7 mouse cellular contexts compared by ENCODE assay signal in genomic region chr9:56997206-56997605, GRCm38 (mm10). TPM values are rescaled to one million over a fixed set of nuclear protein-coding genes. Genes with fewer than 3 reads are reported as not detected.
DNase-seq lines count a peak whose midpoint lies in the region; ATAC-seq and TF ChIP-seq lines count a peak whose summit lies in the region.
"Not testable (repeated sequence)": the region's sequence is repeated elsewhere in the genome, so short reads cannot be mapped to it uniquely, and the experiment has no call there.

No protein-coding gene starts in this region.

- H3K9ac ChIP-seq in forebrain, embryonic 14.5 days (ENCODE audit: low read length); hindbrain, embryonic 14.5 days; midbrain, embryonic 15.5 days: not testable (repeated sequence)

- not testable (repeated sequence) for H3K4me2 ChIP-seq in forebrain, embryonic 14.5 days (ENCODE audit: low read length)
- H3K4me2 ChIP-seq in hindbrain, embryonic 14.5 days (replicated peaks), result peak overlapping the region; percentile 88
- H3K4me2 ChIP-seq in midbrain, embryonic 15.5 days, result peak overlapping the region; percentile 73; the same call in 1 of the 2 replicates

- not testable (repeated sequence) for H3K36me3 ChIP-seq in forebrain, embryonic 14.5 days (ENCODE audit: control insufficient read depth, insufficient read depth, low read length); hindbrain, embryonic 14.5 days (replicated peaks; ENCODE audit: control insufficient read depth, insufficient read depth); midbrain, embryonic 15.5 days (replicated peaks)

- not testable (repeated sequence) for ATAC-seq in forebrain, embryonic 14.5 days; hindbrain, embryonic 14.5 days (ENCODE audit: low FRiP score); midbrain, embryonic 15.5 days (replicated peaks)

- H3K4me1 ChIP-seq in forebrain, embryonic 14.5 days (ENCODE audit: control insufficient read depth, insufficient read depth, low read length), result not testable (repeated sequence)
- H3K4me1 ChIP-seq in hindbrain, embryonic 14.5 days (replicated peaks; ENCODE audit: control insufficient read depth, insufficient read depth, low read length), result peaks cover 20% of the 10 kb centered on the region; the same call in 1 of the 2 replicates
- peaks cover 25% of the 10 kb centered on the region for H3K4me1 ChIP-seq in midbrain, embryonic 15.5 days

- not testable (repeated sequence) for TF ChIP-seq POLR2A in brain, embryonic 14.5 days (IDR thresholded peaks at IDR 0.05; ENCODE audit: borderline replicate concordance, extremely low read depth, insufficient read depth, insufficient read length, poor library complexity, severe bottlenecking)

- WGBS in forebrain, embryonic 14.5 days, result 79% methylated on average over 1 of the region's 1 CpGs
- 85% methylated on average over 1 of the region's 1 CpGs for WGBS in hindbrain, embryonic 14.5 days
- 91% methylated on average over 1 of the region's 1 CpGs for WGBS in midbrain, embryonic 15.5 days

- DNase-seq in adipocyte (ENCODE audit: low spot score), result peak; percentile 52
- DNase-seq in brain, embryonic 14.5 days (ENCODE audit: low read depth), result peak; percentile 16
- DNase-seq in forebrain, embryonic 14.5 days (ENCODE audit: low spot score), result peak; percentile 7
- not testable (repeated sequence) for DNase-seq in hindbrain, embryonic 14.5 days (ENCODE audit: low spot score)
- peak; percentile 12 for DNase-seq in kidney, postnatal 14 days
- DNase-seq in testis, postnatal 14 days (ENCODE audit: low spot score), result peak; percentile 75

- H3K4me3 ChIP-seq in forebrain, embryonic 14.5 days (ENCODE audit: low read depth, low read length); hindbrain, embryonic 14.5 days (replicated peaks; ENCODE audit: low read length): not testable (repeated sequence)
- H3K4me3 ChIP-seq in midbrain, embryonic 15.5 days, result 0 out of 2 replicates have a peak overlapping the region, but pooled peaks have one; percentile 91

- not testable (repeated sequence) for H3K27ac ChIP-seq in forebrain, embryonic 14.5 days (ENCODE audit: low read depth, low read length); hindbrain, embryonic 14.5 days; midbrain, embryonic 15.5 days

- H3K27me3 ChIP-seq in forebrain, embryonic 14.5 days (replicated peaks; ENCODE audit: control insufficient read depth, insufficient read depth, low read length); hindbrain, embryonic 14.5 days (ENCODE audit: control insufficient read depth, insufficient read depth, low read length); midbrain, embryonic 15.5 days (replicated peaks): not testable (repeated sequence)

- TF ChIP-seq CTCF in brain, embryonic 14.5 days (IDR thresholded peaks at IDR 0.05; ENCODE audit: borderline replicate concordance, extremely low read depth, insufficient read depth, insufficient read length), result not testable (repeated sequence)

- H3K9me3 ChIP-seq in forebrain, embryonic 14.5 days (replicated peaks; ENCODE audit: control insufficient read depth, low read length); hindbrain, embryonic 14.5 days (ENCODE audit: control insufficient read depth, low read length); midbrain, embryonic 15.5 days: not testable (repeated sequence)

RNA-seq across cellular contexts. Expression of gene Ptpn9, which starts 2.5 kb away (rescaled TPM):
- 43.9 and 47.6 TPM in 2 replicates for polyA plus RNA-seq in brain, embryonic 14.5 days (2012; rRNA removed)
- 27.3 and 28.2 TPM in 2 replicates for polyA plus RNA-seq in forebrain, embryonic 14.5 days (2014; fragmentation: Nextera tagmentation; extraction: Ambion mirVana)
- polyA plus RNA-seq in hindbrain, embryonic 14.5 days (2014; fragmentation: Nextera tagmentation; extraction: Ambion mirVana), result 35.0 and 39.4 TPM in 2 replicates
- 25.8 and 28.0 TPM in 2 replicates for polyA plus RNA-seq in midbrain, embryonic 15.5 days (2015; fragmentation: Nextera tagmentation; extraction: Ambion mirVana)

RNA-seq across cellular contexts. Expression of gene Snupn, which starts 46.5 kb away (rescaled TPM):
- 15.2 and 17.6 TPM in 2 replicates for polyA plus RNA-seq in brain, embryonic 14.5 days (2012; rRNA removed)
- polyA plus RNA-seq in forebrain, embryonic 14.5 days (2014; fragmentation: Nextera tagmentation; extraction: Ambion mirVana), result 27.4 and 29.1 TPM in 2 replicates
- polyA plus RNA-seq in hindbrain, embryonic 14.5 days (2014; fragmentation: Nextera tagmentation; extraction: Ambion mirVana), result 23.4 and 26.0 TPM in 2 replicates
- polyA plus RNA-seq in midbrain, embryonic 15.5 days (2015; fragmentation: Nextera tagmentation; extraction: Ambion mirVana), result 29.8 and 33.0 TPM in 2 replicates

RNA-seq across cellular contexts. Expression of gene Imp3, which starts 59.9 kb away (rescaled TPM):
- polyA plus RNA-seq in brain, embryonic 14.5 days (2012; rRNA removed), result 134 and 190 TPM in 2 replicates
- 91.1 and 100 TPM in 2 replicates for polyA plus RNA-seq in forebrain, embryonic 14.5 days (2014; fragmentation: Nextera tagmentation; extraction: Ambion mirVana)
- 73.4 and 78.1 TPM in 2 replicates for polyA plus RNA-seq in hindbrain, embryonic 14.5 days (2014; fragmentation: Nextera tagmentation; extraction: Ambion mirVana)
- 62.8 and 64.4 TPM in 2 replicates for polyA plus RNA-seq in midbrain, embryonic 15.5 days (2015; fragmentation: Nextera tagmentation; extraction: Ambion mirVana)
